Mouse (Mus musculus) hindbrain, embryonic 13.5 days (tissue): Measurements from ENCODE around the gene Atrnl1. TPM values are rescaled to one million over a fixed set of nuclear protein-coding genes. Genes with fewer than 3 reads are reported as not detected.

ENCODE experiments used
- microRNA-seq: library from miRNA; unstranded; fragments of <30 nt; microRNA quantifications from one replicate; pipeline ENCODE4, GENCODE M21; 2016
- polyA plus RNA-seq: library from polyadenylated mRNA; unstranded; fragments of >200 nt; fragmentation: Nextera tagmentation; extraction: Ambion mirVana; gene quantifications from 2 replicates; pipeline ENCODE4 v1.2.1, GENCODE M21; 2015

The Atrnl1 gene
- polyA plus RNA-seq, 1 experiment from 2014 or later: 7.9 TPM

Small RNA genes within 50 kb of the gene (microRNA-seq; reads per million reads assigned to microRNA genes)
- gene Mir5623: 0.93 reads per million

Other genes with a start within 250 kb of the Atrnl1 start
- gene Trub1, start 158.1 kb upstream of the Atrnl1 start, polyA plus RNA-seq: 14.3 and 15.4 TPM in 2 replicates